Mouse (Mus musculus): ENCODE results near the gene Gm28048.

The Gm28048 gene

DNA sequence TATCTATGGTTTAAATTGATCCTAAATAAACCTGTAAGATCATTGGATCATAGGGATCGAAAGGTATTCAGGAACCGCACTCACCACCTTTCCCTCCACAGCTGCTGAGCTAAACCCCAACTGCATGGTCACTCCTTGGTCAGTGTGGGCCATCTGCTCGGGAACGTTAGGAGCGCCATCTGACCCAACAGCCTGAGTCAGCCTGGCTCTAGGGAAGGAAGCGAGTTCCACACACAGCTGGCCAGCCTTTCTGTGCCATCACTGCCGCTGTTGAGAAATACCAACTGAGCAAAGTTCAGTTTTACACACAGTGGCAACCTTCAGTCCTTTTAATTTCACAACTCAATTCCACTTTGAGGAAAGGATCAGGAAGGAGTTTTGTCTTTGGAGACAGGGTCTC, 90.0 kb downstream of the Gm28048 start:
- no peak for DNase-seq (ENCODE audit: low read depth, low spot score)

DNA sequence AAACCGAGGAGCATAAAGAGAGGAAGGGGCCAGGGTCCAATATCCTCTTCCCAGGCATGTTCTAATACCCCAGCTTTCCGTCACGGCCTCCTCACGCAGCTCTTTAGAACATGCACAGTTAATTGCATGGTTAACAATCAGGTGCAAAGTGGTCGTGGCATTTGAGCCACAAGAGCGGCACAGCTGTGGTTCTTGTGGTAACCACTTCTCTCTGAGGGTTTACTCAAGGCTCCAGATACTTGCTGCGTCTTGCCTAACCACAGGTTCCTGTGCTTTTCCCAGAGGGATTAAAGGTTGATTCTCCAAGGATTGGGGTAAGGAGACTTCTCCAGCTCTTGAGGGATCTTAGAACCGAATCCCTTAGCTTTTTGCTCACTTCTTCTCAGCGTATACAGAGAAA, 90.6 kb downstream of the Gm28048 start:
- DNase-seq (ENCODE audit: low read depth, low spot score) = no peak

- DNase-seq (ENCODE audit: low read depth, low spot score) = no peak
Observed at GRCm38 (mm10) chr11:22889224-22889623, 92.7 kb downstream of the Gm28048 start.

- DNase-seq (ENCODE audit: low read depth, low spot score) = no peak
Observed at GRCm38 (mm10) chr11:22886991-22887390, 94.9 kb downstream of the Gm28048 start.

- DNase-seq (ENCODE audit: low read depth, low spot score) = no peak
Observed at GRCm38 (mm10) chr11:22885350-22885749, 96.5 kb downstream of the Gm28048 start.

- no peak for DNase-seq (ENCODE audit: low read depth, low spot score)
Observed at GRCm38 (mm10) chr11:22883676-22884075, 98.2 kb downstream of the Gm28048 start.

DNA sequence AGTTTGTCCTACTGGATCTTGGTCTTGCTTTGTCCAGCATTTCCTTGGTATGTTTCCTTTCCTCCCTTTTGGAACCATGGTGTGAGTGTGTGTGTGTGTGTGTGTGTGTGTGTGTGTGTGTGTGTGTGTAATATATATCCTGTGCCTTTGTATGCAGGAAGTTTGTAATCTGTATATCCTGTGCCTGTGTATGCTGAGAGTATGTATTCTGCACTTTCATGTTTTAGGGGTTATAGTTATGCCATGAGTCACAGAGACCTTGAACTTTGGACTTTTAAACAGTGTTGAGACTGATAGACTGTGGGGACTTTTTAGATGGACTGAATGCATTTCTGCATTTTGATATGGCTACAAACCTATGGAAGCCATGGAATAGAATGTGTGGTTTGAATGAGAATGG, 99.0 kb downstream of the Gm28048 start:
- no peak for DNase-seq (ENCODE audit: low read depth, low spot score)

- DNase-seq (ENCODE audit: low read depth, low spot score) = no peak
Observed at GRCm38 (mm10) chr11:22880383-22881172, 101.3 kb downstream of the Gm28048 start.

GRCm38 (mm10) chr11:22879645-22880044, 102.2 kb downstream of the Gm28048 start:
- DNase-seq (ENCODE audit: low read depth, low spot score) = no peak

DNA sequence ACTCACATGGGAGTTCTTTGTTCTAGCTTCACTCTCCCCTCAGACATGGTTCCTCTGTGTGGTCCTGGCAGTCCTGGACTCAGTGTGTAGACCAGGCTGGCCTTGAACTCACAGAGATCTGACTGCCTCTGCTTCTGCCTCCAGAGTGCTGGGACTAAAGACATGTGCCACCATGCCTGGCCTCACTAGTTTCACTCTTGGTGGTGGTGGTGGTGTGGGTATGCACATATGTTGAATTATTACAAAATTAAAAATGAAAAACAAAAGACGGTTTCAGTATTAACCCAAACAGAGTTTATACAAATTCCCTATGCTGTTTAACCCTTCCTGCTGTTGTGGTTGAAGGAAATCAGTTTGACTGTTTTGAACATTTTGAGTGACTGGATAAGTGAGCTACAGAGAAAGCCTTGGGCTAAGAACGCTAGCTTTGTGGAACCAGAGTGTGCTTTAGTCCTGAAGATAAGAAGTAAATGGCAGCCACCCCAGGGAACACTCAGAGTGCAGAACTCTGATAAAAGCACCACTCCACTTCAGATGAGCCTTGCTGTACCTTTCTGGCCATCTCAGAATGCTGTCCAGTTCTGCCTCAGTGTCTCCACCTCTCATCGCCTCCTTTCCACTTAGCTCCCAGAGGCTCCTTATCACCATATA, 105.1 kb downstream of the Gm28048 start:
- no peak for DNase-seq (ENCODE audit: low read depth, low spot score)

GRCm38 (mm10) chr11:22875279-22875678, 106.6 kb downstream of the Gm28048 start:
- DNase-seq (ENCODE audit: low read depth, low spot score) = no peak

GRCm38 (mm10) chr11:22874747-22875146, 107.1 kb downstream of the Gm28048 start:
- no peak for DNase-seq (ENCODE audit: low read depth, low spot score)

DNA sequence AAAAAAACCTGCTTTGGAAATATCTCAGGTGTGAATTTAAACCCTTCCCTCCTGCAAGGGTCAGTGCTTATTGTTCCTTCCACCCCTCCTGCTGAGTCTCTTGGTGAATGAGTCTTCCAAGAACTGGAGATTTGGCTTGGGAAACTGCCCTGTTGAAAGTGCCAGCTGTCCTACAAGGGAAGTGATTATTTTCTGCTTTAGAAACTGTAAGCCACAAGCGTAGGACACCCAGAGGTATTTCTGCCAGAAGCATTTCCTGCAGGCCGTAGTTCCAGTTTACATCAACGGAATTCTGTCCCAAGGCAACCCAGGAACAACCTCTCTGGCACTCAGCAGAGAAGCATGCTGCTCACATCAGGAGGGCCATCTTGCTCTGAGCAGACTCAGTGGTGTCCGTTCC, 108.5 kb downstream of the Gm28048 start:
- DNase-seq (ENCODE audit: low read depth, low spot score) = no peak

GRCm38 (mm10) chr11:22872307-22872680, 109.6 kb downstream of the Gm28048 start:
- DNase-seq (ENCODE audit: low read depth, low spot score) = no peak

GRCm38 (mm10) chr11:22871628-22872306, 110.1 kb downstream of the Gm28048 start:
- DNase-seq (ENCODE audit: low read depth, low spot score) = no peak

DNA sequence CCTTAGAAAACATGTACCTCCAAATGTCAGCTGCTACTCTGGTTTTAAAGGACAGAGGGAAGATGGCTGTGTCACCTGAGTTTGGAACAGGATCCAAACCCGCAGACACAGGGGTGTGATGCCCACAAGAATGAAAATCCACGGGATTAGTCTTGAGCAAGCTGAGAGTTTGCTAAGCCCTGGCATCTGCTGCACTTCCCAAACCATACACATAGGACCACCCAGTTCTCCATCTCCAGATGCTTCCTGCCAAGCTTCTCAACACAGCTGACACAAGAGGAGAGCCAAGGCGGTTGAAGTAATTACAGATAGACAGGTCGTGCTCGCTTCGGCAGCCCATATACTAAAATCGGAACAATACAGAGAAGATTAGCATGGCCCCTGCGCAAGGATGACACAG, 113.3 kb downstream of the Gm28048 start:
- DNase-seq (ENCODE audit: low read depth, low spot score) = no peak

GRCm38 (mm10) chr11:22867691-22868090, 114.2 kb downstream of the Gm28048 start:
- no peak for DNase-seq (ENCODE audit: low read depth, low spot score)

GRCm38 (mm10) chr11:22865635-22866246, 116.1 kb downstream of the Gm28048 start:
- no peak for DNase-seq (ENCODE audit: low read depth, low spot score)

DNA sequence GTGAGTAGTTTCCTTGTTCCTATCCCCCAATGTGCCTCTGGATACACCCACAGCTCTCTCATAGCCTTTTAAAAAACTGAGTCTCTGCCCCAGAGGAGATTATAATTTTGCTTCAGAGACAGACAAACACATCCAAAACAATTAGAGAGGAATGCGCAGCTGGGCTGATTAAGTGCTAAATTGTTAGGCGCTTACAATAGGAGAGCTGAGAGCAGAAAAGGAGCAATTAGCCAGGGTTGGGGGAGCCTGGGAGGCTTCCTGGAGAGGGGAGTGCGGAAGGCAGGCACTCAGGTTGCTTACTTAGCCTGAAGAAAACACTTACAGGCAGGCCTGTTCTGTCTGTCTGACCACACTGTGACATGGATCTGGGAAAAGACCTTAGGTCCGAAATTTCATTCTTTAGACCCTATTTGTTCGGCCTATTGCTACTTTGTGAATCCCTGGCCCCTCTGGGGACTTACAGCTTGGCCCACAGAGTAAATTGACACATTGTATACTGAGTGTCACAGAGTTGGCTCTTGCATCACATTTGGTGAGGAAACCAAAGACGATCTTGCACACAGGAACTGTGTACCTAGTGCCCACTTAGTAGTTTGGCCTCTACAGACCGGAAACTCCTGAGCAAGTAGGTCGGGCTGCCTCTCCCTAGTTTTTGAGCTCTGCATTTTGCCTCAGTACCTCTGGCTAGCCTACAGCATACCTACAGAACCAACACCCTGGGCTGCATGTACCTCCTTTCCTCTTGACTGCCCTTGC, 117.4 kb downstream of the Gm28048 start:
- no peak for DNase-seq (ENCODE audit: low read depth, low spot score)

DNA sequence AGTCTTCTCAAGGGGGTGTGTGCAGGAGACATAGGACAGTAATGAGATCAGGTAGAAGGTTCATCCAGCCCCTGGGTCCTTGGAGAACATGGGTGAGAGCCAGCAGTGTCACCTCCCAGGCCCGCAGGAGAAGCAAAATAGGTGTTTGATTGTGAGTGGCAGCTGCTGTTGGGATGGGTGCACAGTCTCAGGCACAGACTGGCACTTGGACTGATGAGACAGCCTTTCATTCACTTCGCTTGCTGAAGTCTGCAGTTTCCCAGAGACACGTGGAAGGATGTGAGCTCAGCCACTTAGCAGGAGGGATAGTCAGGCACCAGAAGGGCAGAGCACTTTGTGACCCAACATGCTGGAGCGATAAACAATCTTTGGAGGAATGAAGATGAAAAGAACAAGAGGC, 118.3 kb downstream of the Gm28048 start:
- DNase-seq (ENCODE audit: low read depth, low spot score) = no peak

DNA sequence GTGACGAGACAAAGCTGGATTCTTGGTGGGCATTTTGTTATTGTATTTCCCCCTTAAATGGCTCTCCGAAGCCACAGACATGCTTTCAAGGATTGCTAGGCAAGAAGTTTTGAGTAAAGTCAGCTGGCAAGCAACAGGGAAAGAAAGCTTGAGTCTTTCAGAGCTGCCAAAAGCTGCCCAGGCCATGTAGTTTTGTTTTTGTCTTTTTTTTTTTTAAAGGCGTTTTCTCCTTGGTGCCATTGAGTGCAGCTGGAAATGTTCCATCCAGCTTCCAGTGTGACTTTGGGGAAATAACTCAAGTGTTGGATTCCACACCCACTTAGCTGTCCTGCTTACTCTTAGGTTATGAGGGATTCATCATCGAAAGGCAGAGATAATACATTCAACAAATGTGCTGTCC, 120.6 kb downstream of the Gm28048 start:
- no peak for DNase-seq (ENCODE audit: low read depth, low spot score)
